Mouse (Mus musculus): ENCODE data around the gene Cdkn3. TPM values are rescaled to one million over a fixed set of nuclear protein-coding genes. Genes with fewer than 3 reads are reported as not detected.

Cdkn3 gene
- polyA plus RNA-seq (2017; shearing (Covaris generic)) = 2.2 TPM

DNA sequence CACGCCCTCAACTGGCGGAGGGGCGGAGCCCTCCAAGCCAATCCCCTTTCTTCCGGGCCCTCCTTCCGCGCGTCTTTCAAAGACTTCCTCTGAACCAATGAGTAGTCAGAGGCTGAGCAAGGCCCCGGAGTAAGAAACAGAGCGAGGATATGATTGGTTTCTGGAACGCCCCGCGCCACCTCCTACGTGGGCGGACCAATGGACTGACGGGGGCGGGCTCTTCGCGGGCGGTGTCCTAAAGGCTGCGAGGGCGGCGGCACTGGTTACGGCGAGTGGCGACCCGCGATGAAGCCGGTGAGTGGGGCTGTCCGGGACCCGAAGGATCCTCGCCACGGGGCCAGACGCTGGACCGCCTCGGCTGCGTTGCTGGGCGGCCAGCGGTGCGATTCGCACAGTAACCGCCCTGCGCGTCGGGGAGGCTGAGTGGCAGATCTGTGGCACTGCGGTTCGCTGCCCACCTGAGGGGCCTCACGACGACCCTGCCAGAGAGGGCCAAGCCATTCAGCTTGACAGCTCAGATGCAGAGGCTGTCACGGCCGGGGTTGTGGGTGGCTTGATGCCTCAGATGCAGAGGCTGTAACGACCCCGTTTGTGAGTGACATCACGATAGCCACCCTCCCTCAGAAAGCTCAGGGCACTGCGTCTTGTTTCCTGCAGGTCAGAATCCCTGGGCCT is at the start of gene Cdkn3:
Gene Cdkn3 (plus strand): TSS at position 187 of the 675 bp plus-strand sequence.

DNA sequence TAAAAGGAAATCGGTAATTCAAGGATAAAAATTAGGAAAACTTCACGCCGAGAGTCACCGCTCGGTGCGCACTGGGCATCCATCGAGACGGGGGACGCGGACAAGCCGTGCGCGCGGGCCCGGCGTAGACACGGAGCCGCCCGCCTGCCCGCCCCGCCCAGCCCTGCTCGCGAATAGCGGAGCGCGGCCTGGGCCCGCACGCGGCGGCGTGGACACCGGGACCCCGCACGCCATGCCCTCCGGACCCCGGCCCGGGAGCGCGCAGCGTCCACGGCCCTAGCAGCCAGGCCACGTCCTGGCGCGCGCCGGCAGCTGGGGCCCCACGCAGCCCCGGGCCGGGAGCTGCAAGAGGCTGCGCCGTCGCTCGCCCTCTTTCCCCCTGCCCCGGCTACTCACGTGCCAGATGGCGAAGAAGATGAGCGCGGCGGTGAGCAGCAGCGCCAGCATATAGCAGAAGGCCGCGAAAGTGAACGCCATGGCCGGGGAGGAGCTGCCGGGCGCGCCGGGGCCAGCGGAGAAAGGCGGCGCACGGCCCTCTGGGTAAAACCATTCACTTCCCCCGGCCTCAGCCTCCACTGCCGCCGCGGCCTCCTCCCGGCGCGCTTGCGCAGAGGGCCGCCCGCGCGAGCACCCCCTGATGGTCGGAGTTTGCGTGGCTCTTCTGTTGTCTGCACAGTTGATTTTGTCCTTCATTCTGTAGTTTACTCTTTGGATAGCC is 27.6 kb downstream of the Cdkn3 start, which contains the start of gene Cnih1:
Gene Cnih1 (minus strand): TSS at position 625 of the 718 bp plus-strand sequence.

Other genes starting within 250 kb of the Cdkn3 start
- gene Cnih1, start 27.9 kb downstream of the Cdkn3 start, polyA plus RNA-seq (2017; shearing (Covaris generic)) = 80.4 TPM
- gene Gmfb, start 61.7 kb downstream of the Cdkn3 start, polyA plus RNA-seq (2017; shearing (Covaris generic)) = 85.7 TPM
- gene Cgrrf1, start 71.6 kb downstream of the Cdkn3 start, polyA plus RNA-seq (2017; shearing (Covaris generic)) = 12.3 TPM
- 0.16 TPM for gene Samd4, start 122.3 kb downstream of the Cdkn3 start, polyA plus RNA-seq (2017; shearing (Covaris generic))